In genomic region chr19:25036784-25037183, GRCm38 (mm10) we compare ENCODE assay signal across 16 mouse cellular contexts. TPM values are rescaled to one million over a fixed set of nuclear protein-coding genes. Genes with fewer than 3 reads are reported as not detected.
DNase-seq lines count a peak whose midpoint lies in the region; ATAC-seq and TF ChIP-seq lines count a peak whose summit lies in the region.
"Had no signal": no experiment of that assay in that cellular context is flagged by ENCODE, and none has a peak within 500 bp of the region (broad histone marks: within the 10 kb centered on the region; RNA-seq: fewer than 3 reads in every experiment).

No protein-coding gene starts in this region.

- H3K9ac ChIP-seq in liver, embryonic 13.5 days, result no peak overlapping the region
- no peak overlapping the region for H3K9ac ChIP-seq in liver, embryonic 11.5 days (ENCODE audit: low read depth, low read length)
- H3K9ac ChIP-seq in embryonic facial prominence, embryonic 14.5 days (ENCODE audit: low read depth, low read length), result no peak overlapping the region
- no peak overlapping the region for H3K9ac ChIP-seq in kidney, postnatal 0 days (ENCODE audit: low read depth, low read length)
- H3K9ac ChIP-seq: heart, embryonic 13.5 days; hindbrain, embryonic 12.5 days; liver, embryonic 14.5 days; midbrain, embryonic 15.5 days had no signal

- peak overlapping the region; percentile 29; the same call in 1 of the 2 replicates for H3K27ac ChIP-seq in liver, embryonic 13.5 days
- H3K27ac ChIP-seq in liver, embryonic 11.5 days (ENCODE audit: low read depth, low read length), result no peak overlapping the region
- H3K27ac ChIP-seq in embryonic facial prominence, embryonic 14.5 days (replicated peaks; ENCODE audit: low read depth, low read length), result peak overlapping the region; percentile 55; the same call in 1 of the 2 replicates
- peak overlapping the region; percentile 86 for H3K27ac ChIP-seq in kidney, postnatal 0 days
- H3K27ac ChIP-seq: heart, embryonic 13.5 days; hindbrain, embryonic 12.5 days; liver, embryonic 14.5 days; midbrain, embryonic 15.5 days had no signal

- H3K9me3 ChIP-seq in liver, embryonic 13.5 days (replicated peaks), result no peaks in the 10 kb centered on the region
- H3K9me3 ChIP-seq in liver, embryonic 11.5 days (ENCODE audit: control insufficient read depth, low read length), result no peaks in the 10 kb centered on the region
- no peaks in the 10 kb centered on the region for H3K9me3 ChIP-seq in embryonic facial prominence, embryonic 14.5 days (ENCODE audit: control insufficient read depth, low read length)
- H3K9me3 ChIP-seq in kidney, postnatal 0 days (replicated peaks; ENCODE audit: low read length), result no peaks in the 10 kb centered on the region
- H3K9me3 ChIP-seq: heart, embryonic 13.5 days; hindbrain, embryonic 12.5 days; midbrain, embryonic 15.5 days had no signal

- no peaks in the 10 kb centered on the region for H3K27me3 ChIP-seq in liver, embryonic 13.5 days
- no peaks in the 10 kb centered on the region for H3K27me3 ChIP-seq in liver, embryonic 11.5 days (replicated peaks; ENCODE audit: control insufficient read depth, insufficient read depth, low read length)
- no peaks in the 10 kb centered on the region for H3K27me3 ChIP-seq in embryonic facial prominence, embryonic 14.5 days (replicated peaks; ENCODE audit: control insufficient read depth, insufficient read depth, low read length)
- no peaks in the 10 kb centered on the region for H3K27me3 ChIP-seq in kidney, postnatal 0 days (ENCODE audit: insufficient read depth, low read length)
- H3K27me3 ChIP-seq: heart, embryonic 13.5 days; hindbrain, embryonic 12.5 days; midbrain, embryonic 15.5 days had no signal

- no peak for DNase-seq in liver, embryonic 13.5 days
- no peak for DNase-seq in liver, embryonic 11.5 days (ENCODE audit: low spot score)
- no peak for DNase-seq in embryonic facial prominence, embryonic 14.5 days (ENCODE audit: low spot score)
- DNase-seq in kidney, postnatal 0 days (ENCODE audit: low spot score), result no peak
- peak; percentile 38 to 52 for DNase-seq in lung, postnatal 4 days
- no peak for DNase-seq in T-cell, adult 2 months (ENCODE audit: low spot score)
- no peak for DNase-seq in adrenal gland, postnatal 14 days
- DNase-seq: adrenal gland, adult 8-10 months; B cell, adult 2 months; cerebellum, adult 9-11 months; right cerebral cortex, adult 18-20 months; thymus, postnatal 14 days had no signal

- WGBS in liver, embryonic 13.5 days (ENCODE audit: insufficient replicate concordance), result 52% methylated on average over 5 of the region's 5 CpGs
- 47% methylated on average over 5 of the region's 5 CpGs for WGBS in liver, embryonic 11.5 days
- WGBS in embryonic facial prominence, embryonic 14.5 days, result 71% methylated on average over 5 of the region's 5 CpGs
- 76% methylated on average over 5 of the region's 5 CpGs for WGBS in kidney, postnatal 0 days

- no peak overlapping the region for H3K4me3 ChIP-seq in liver, embryonic 13.5 days (replicated peaks)
- H3K4me3 ChIP-seq in liver, embryonic 11.5 days (ENCODE audit: low read depth, low read length), result no peak overlapping the region
- H3K4me3 ChIP-seq in embryonic facial prominence, embryonic 14.5 days (ENCODE audit: low read depth, low read length), result no peak overlapping the region
- no peak overlapping the region for H3K4me3 ChIP-seq in kidney, postnatal 0 days (replicated peaks; ENCODE audit: low read depth, low read length)
- H3K4me3 ChIP-seq: heart, embryonic 13.5 days; hindbrain, embryonic 12.5 days; midbrain, embryonic 15.5 days had no signal

- no peak for ATAC-seq in liver, embryonic 13.5 days (ENCODE audit: low read depth)
- no peak for ATAC-seq in liver, embryonic 11.5 days (replicated peaks; ENCODE audit: low FRiP score)
- no peak for ATAC-seq in embryonic facial prominence, embryonic 14.5 days (ENCODE audit: low read depth)
- ATAC-seq in kidney, postnatal 0 days (replicated peaks; ENCODE audit: low FRiP score, low read depth), result no peak; the same call in 1 of the 2 replicates
- ATAC-seq: midbrain, embryonic 15.5 days had no signal

- no peaks in the 10 kb centered on the region for H3K36me3 ChIP-seq in liver, embryonic 13.5 days
- no peaks in the 10 kb centered on the region for H3K36me3 ChIP-seq in liver, embryonic 11.5 days (ENCODE audit: control insufficient read depth, insufficient read depth, low read length)
- H3K36me3 ChIP-seq in embryonic facial prominence, embryonic 14.5 days (ENCODE audit: control insufficient read depth, insufficient read depth, low read length), result no peaks in the 10 kb centered on the region
- no peaks in the 10 kb centered on the region for H3K36me3 ChIP-seq in kidney, postnatal 0 days (ENCODE audit: insufficient read depth, low read length)
- H3K36me3 ChIP-seq: heart, embryonic 13.5 days; hindbrain, embryonic 12.5 days; midbrain, embryonic 15.5 days had no signal

- H3K4me1 ChIP-seq in liver, embryonic 13.5 days (replicated peaks), result peaks cover 12% of the 10 kb centered on the region
- no peaks in the 10 kb centered on the region for H3K4me1 ChIP-seq in liver, embryonic 11.5 days (replicated peaks; ENCODE audit: control insufficient read depth, insufficient read depth, low read length)
- H3K4me1 ChIP-seq in embryonic facial prominence, embryonic 14.5 days (ENCODE audit: control insufficient read depth, insufficient read depth, low read length), result 0 out of 2 replicates have a peak, but pooled peaks cover 4% of the 10 kb centered on the region
- peaks cover 16% of the 10 kb centered on the region for H3K4me1 ChIP-seq in kidney, postnatal 0 days (replicated peaks; ENCODE audit: insufficient read depth, low read length)
- H3K4me1 ChIP-seq: hindbrain, embryonic 12.5 days; midbrain, embryonic 15.5 days had no signal

- H3K4me2 ChIP-seq in liver, embryonic 13.5 days, result no peak overlapping the region
- H3K4me2 ChIP-seq in liver, embryonic 11.5 days, result no peak overlapping the region
- H3K4me2 ChIP-seq in embryonic facial prominence, embryonic 14.5 days (ENCODE audit: low read depth, low read length), result no peak overlapping the region
- H3K4me2 ChIP-seq in kidney, postnatal 0 days (ENCODE audit: low read length), result no peak overlapping the region
- H3K4me2 ChIP-seq: heart, embryonic 13.5 days; hindbrain, embryonic 12.5 days; midbrain, embryonic 15.5 days had no signal

- TF ChIP-seq CTCF in kidney, postnatal 0 days (IDR thresholded peaks at IDR 0.05; ENCODE audit: low read depth), result no peak

RNA-seq across cellular contexts. Expression of gene Dock8, which starts 37.5 kb away (rescaled TPM):
- 6.7 and 7.9 TPM in 2 replicates for polyA plus RNA-seq in liver, embryonic 13.5 days (2015; fragmentation: Nextera tagmentation; extraction: Ambion mirVana)
- polyA plus RNA-seq in liver, embryonic 11.5 days (2014; fragmentation: Nextera tagmentation; extraction: Ambion mirVana), result 17.2 and 17.6 TPM in 2 replicates
- polyA plus RNA-seq in embryonic facial prominence, embryonic 14.5 days (2014; fragmentation: Nextera tagmentation; extraction: Ambion mirVana), result 4.4 and 5.6 TPM in 2 replicates
- 8.0 and 9.0 TPM in 2 replicates for polyA plus RNA-seq in kidney, postnatal 0 days (2015; fragmentation: Nextera tagmentation; extraction: Ambion mirVana)
- 33.1 and 33.8 TPM in 2 replicates for total RNA-seq in adrenal gland, postnatal 14 days (2021)

Comparison
In these comparisons a context has a peak if more than half of its experiments do, and no peak if none do; other contexts are left out.
1. DNase-seq: peak in lung, postnatal 4 days (2 of 2); none in liver, embryonic 13.5 days (single experiment), liver, embryonic 11.5 days (single experiment), embryonic facial prominence, embryonic 14.5 days (single experiment), kidney, postnatal 0 days (single experiment), T-cell, adult 2 months (single experiment) and adrenal gland, postnatal 14 days (single experiment).